Mouse (Mus musculus): ENCODE data around the gene Npas3.

Npas3 gene

GRCm38 (mm10) chr12:54002496-54002895 is 754.0 kb downstream of the Npas3 start:
- peak in 1 of 2 experiments; percentile 10 for DNase-seq

- no peak for DNase-seq
Measured at GRCm38 (mm10) chr12:54004606-54005005, 756.1 kb downstream of the Npas3 start.

DNA sequence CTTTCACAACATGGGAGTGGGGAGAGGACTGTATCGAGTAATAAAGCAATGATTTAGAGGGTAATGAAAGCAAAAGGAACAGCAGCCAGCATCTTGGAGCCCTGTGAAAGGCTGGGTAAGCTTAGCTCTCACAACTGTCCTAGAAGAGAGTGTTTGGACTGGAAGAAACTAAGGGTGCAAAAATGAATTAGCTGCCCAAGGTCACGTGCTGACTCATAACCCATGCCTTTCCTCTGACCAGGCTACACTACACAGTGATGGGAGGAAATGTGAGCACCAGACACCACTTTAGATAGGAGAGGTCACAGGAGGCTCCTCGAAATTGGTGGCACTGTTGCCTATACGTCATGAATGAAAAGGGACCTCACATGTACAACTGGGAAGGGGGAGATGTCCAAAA is 757.1 kb downstream of the Npas3 start:
- no peak for DNase-seq

DNA sequence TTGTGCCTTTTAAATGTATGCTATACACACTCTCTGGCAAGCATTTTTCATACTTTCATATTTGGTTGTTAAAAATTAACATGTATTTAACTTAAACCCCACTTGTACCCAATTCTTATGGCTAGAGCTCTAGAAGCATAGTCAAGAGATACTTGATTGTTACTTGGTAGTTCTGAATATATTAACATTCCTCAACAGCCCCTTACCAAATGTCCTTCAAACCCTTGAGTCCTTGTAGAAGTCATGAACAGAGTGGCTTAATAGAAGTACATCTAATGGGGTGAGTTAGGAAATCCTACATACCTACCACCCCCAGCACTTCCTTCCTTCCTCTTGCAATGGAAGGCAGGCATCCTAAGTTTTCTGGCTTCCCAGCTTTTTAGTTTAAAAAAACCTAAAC is 766.8 kb downstream of the Npas3 start:
- no peak for DNase-seq

- no peak for DNase-seq
Measured at GRCm38 (mm10) chr12:54017949-54018348, 769.5 kb downstream of the Npas3 start.

GRCm38 (mm10) chr12:54019979-54020378 is 771.5 kb downstream of the Npas3 start:
- no peak for DNase-seq

- no peak for DNase-seq
Measured at GRCm38 (mm10) chr12:54034666-54035346, 786.3 kb downstream of the Npas3 start.

DNA sequence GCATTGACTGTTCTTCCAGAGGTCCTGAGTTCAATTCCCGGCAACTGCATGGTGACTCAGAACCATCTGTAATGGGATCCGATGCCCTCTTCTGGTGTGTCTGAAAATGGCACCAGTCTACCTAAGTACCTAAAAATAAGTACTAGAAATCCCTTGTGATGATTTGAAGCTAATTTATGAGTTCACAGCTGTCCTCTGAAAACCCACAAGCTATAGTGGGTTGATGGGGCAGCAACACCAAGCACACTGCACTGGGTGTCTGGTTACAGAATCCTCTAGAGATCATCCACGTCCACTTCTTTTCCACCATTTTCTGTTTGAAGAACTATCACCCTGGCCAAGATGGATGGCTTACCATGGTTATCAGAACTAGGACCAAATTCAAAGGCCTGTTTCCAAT is 789.1 kb downstream of the Npas3 start:
- no peak for DNase-seq

DNA sequence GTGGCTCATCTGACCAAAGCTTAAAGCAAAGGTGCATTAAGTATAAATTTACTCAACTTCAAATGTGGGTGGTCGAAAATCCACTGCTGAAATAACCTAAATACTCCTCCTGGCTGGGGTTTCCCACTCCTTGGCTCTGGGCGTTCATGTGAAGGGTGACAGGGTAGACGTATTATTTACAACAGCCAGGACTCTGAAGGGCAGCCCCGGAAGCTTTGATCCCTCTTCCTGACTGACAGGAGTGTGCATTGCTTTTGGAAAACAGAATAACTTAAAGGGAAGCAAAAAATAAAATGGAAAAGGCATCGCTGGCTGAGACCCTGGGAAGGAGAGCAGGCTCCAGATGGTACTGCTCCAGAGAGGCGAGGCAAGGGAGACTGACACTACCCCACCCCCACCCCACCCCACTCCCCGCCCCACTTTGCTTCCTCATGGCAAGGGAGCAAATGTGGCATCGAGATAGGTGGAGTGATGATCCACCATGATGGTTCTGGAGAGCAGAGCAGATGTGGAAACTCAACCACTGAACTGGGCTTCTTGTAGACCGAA is 794.6 kb downstream of the Npas3 start:
- no peak for DNase-seq

- DNase-seq, result peak; percentile 32 to 65
Measured at GRCm38 (mm10) chr12:54044606-54045334, 796.3 kb downstream of the Npas3 start.

DNA sequence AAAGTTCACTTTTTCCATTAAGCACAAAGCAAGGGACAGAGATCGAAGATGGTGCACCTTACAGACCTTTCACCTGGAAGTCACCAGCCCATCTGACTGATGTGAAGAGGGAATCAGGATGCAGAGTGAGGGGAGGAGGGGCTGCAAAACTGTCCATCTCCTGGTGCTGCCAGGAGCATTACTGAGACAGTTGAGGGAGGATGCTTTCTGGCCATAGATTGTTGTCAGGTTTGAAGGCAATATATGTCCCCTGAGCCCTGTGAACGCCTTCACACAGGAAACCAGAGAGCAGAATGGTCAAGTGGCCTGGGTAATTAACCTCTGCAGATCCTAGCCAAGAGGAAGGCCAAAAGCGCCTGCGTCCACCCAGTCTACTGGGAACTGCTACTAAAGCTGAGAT is 796.9 kb downstream of the Npas3 start:
- DNase-seq, result no peak

GRCm38 (mm10) chr12:54046824-54047223 is 798.3 kb downstream of the Npas3 start:
- no peak for DNase-seq

DNA sequence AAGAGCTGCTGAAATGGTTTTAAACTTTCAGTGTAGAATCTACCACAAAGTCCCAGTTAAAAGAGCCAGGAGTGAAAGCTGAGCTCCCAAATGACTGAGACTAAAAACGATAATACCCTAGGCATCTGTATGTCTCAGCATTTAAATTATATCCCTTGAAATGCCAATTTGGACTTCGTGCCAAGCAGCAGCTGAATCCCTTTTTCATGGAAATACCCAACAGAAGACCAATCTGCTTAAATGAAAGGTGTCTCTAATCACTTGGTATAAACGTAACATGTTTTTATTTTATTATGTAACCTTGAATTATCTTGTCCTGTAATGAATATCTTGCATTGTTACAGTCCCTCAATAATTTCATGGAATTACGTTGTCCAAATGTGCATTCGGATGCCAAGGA is 799.6 kb downstream of the Npas3 start:
- no peak for DNase-seq

DNA sequence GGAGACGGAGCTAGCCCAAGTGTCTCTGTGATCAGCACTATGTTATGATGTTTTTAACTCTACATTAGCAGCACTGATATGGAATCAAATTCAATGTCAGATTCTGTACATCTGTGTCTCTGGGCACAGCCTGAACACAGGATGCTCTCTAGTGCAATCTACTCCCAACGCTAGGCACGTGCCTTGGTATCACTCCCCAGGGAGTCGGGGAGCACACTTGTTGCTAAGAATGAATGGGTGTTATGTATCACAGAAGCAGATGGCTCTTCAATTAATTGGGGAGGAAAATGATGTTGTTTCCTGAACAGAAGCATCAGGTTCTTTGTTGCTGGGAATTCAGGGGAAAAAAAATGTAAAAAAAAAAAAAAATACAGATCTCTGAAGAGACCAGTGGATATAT is 801.4 kb downstream of the Npas3 start:
- no peak for DNase-seq

GRCm38 (mm10) chr12:54052939-54053338 is 804.5 kb downstream of the Npas3 start:
- DNase-seq, result no peak

DNA sequence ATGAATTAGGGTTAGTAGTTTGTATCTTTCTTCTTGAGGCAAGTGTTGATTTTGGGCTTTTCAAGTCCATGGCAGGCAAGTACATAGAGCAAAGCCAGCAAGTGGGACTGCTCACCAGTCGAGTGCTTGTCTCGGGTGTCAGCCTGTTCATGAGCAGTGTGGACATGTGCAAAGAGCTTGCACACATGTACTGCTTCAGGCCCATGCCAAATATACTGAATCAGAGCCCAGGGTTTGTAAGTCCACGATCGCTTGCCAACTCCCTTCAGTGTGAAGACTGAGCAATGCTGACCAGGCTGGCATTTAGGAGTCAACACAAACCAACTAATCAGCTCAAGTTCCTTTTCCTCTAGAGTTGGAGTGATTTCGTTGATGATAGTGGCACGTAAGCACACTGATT is 805.1 kb downstream of the Npas3 start:
- no peak for DNase-seq

DNA sequence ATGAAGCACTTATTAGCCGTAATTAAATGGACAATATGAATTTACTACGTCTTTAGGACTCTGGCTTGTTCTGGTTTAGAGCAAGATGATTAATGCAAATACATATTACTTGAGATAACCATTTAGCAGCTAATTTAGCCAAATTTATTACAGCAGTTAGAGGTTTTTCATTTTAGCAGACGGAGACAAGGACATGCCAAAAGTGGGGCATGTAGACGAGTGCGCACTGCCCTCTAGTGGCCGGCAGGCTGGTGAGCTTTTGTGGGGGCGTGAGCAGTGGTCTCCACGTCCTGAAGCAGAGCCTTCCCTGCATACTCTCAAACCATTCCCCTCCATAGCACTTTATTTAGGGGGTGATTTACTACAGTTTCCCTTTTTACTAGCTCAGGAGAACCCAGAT is 812.3 kb downstream of the Npas3 start:
- peak; percentile 42 to 84 for DNase-seq

DNA sequence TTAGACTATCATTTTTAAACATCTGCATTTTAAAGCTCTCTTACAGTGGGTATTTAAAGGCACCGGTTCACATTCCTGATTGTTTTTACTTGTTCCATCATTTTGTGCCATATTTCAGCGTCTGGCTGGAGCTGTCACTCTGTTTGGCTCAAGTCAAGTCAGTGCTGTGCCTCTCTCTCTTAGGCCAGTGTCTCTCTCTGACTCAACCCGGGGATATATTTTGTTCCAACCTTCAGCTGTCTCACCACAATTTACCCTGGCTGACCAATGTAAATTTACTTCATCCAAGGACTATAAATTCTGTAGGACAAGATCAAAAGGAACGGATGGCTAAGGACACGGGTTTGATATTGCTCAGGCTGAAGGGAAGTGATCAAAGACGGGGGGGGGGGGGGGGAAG is 812.7 kb downstream of the Npas3 start:
- DNase-seq, result no peak

GRCm38 (mm10) chr12:54064986-54065385 is 816.5 kb downstream of the Npas3 start:
- no peak for DNase-seq

DNA sequence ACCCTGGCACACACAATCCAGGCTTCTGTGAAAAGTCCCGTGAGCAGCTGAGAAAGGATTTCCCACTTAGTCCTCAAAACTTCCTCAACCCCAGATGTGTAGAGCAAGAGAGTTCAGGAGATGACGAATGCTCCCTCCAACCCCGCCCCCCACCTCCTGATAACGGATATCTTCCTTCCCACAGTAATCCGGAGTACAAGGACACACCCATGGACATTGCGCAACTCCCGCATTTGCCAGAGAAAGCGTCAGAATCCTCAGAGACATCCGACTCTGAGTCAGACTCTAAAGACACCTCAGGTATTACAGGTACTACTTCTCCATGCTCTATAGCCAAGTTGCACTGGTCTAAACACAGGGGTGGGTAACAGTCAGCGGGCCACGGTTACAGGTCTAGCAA is 817.1 kb downstream of the Npas3 start:
- DNase-seq, result peak; percentile 14 to 19

GRCm38 (mm10) chr12:54067419-54067818 is 818.9 kb downstream of the Npas3 start:
- DNase-seq, result no peak

GRCm38 (mm10) chr12:54067886-54068756 is 819.6 kb downstream of the Npas3 start:
- peak; percentile 46 to 72 for DNase-seq

GRCm38 (mm10) chr12:54068757-54069146 is 820.3 kb downstream of the Npas3 start:
- no peak for DNase-seq

All from kidney, postnatal 36 days (tissue).